Mouse (Mus musculus) limb, embryonic 10.5 days (tissue): ENCODE measurements around the gene Rassf8. TPM values are rescaled to one million over a fixed set of nuclear protein-coding genes. Genes with fewer than 3 reads are reported as not detected.

Source experiments
- DNase-seq: peaks from one replicate; pipeline ENCODE4 v3.0.0-alpha.2; 2017; ENCODE audit warnings: low spot score
- H3K27ac ChIP-seq: fragments of 300-500 bp; sonication (generic); 2 replicates; pipeline ENCODE4 v1.5.1; 2016; ENCODE audit warnings: mild to moderate bottlenecking
- H3K27me3 ChIP-seq: fragments of 300-500 bp; sonication (generic); 2 replicates; pipeline ENCODE4 v1.6.1; 2016; ENCODE audit warnings: low read depth, mild to moderate bottlenecking; ENCODE audit not compliant: poor library complexity, severe bottlenecking
- H3K36me3 ChIP-seq: fragments of 300-500 bp; sonication (generic); 2 replicates; pipeline ENCODE4 v1.6.1; 2016; ENCODE audit warnings: mild to moderate bottlenecking, moderate library complexity
- H3K4me1 ChIP-seq: fragments of 300-500 bp; sonication (generic); 2 replicates; pipeline ENCODE4 v1.6.1; 2016
- H3K4me3 ChIP-seq: fragments of 300-500 bp; sonication (generic); 2 replicates; pipeline ENCODE4 v1.5.1; 2016; ENCODE audit warnings: mild to moderate bottlenecking, moderate library complexity
- H3K9me3 ChIP-seq: fragments of 300-500 bp; sonication (generic); replicated peaks from 2 replicates; pipeline ENCODE4 v1.6.1; 2016; ENCODE audit warnings: mild to moderate bottlenecking
- WGBS: fragments of 180-500 bp; shearing (Covaris S2); methylation state at CpG from one replicate; pipeline ENCODE4 v1.1.7; 2016; 5-methylcytosine and 5-hydroxymethylcytosine counted together
- polyA plus RNA-seq: library from polyadenylated mRNA; unstranded; fragments of >200 nt; fragmentation: Nextera tagmentation; extraction: Ambion mirVana; gene quantifications from 2 replicates; pipeline ENCODE4 v1.2.1, GENCODE M21; 2016

Gene Rassf8
- polyA plus RNA-seq, 1 experiment from 2014 or later: 6.4 TPM

- H3K27ac ChIP-seq: no peak overlapping the region
- peaks cover 8% of the 10 kb centered on the region; the same call in 1 of the 2 replicates for H3K4me1 ChIP-seq
- no peaks in the 10 kb centered on the region for H3K27me3 ChIP-seq
- H3K4me3 ChIP-seq: no peak overlapping the region
- WGBS: 58% methylated on average over 6 of the region's 6 CpGs
- no peak for DNase-seq
- H3K36me3 ChIP-seq: peaks cover 16% of the 10 kb centered on the region
- no peaks in the 10 kb centered on the region for H3K9me3 ChIP-seq
These were observed 76.6 kb downstream of the Rassf8 start for GRCm38 (mm10) chr6:145823103-145823502.

- Histone ChIP-seq H3K4me3 (no peak overlapping the region), H3K4me1 (peaks cover 8% of the 10 kb centered on the region; the same call in 1 of the 2 replicates), H3K36me3 (peaks cover 12% of the 10 kb centered on the region), H3K27ac (no peak overlapping the region), H3K9me3 (no peaks in the 10 kb centered on the region), H3K27me3 (no peaks in the 10 kb centered on the region)
- WGBS: 61% methylated on average over 5 of the region's 5 CpGs
- no peak for DNase-seq
These were observed 77.2 kb downstream of the Rassf8 start for GRCm38 (mm10) chr6:145823588-145824234.

GRCm38 (mm10) chr6:145826305-145826704, 79.8 kb downstream of the Rassf8 start:
- WGBS: 94% methylated on average over 4 of the region's 4 CpGs
- DNase-seq: no peak

GRCm38 (mm10) chr6:145829062-145829835, 82.7 kb downstream of the Rassf8 start:
- peaks cover 6% of the 10 kb centered on the region; the same call in 1 of the 2 replicates for H3K27me3 ChIP-seq
- H3K36me3 ChIP-seq: peaks cover 8% of the 10 kb centered on the region
- H3K4me1 ChIP-seq: no peaks in the 10 kb centered on the region
- H3K4me3 ChIP-seq: no peak overlapping the region
- no peak for DNase-seq
- no peaks in the 10 kb centered on the region for H3K9me3 ChIP-seq
- 76% methylated on average over 16 of the region's 16 CpGs for WGBS
- no peak overlapping the region for H3K27ac ChIP-seq

More at GRCm38 (mm10) chr6:145826305-145826704, 79.8 kb downstream of the Rassf8 start:
- Histone ChIP-seq H3K9me3 (no peaks in the 10 kb centered on the region), H3K36me3 (peaks cover 8% of the 10 kb centered on the region), H3K4me1 (peaks cover 8% of the 10 kb centered on the region; the same call in 1 of the 2 replicates), H3K27me3 (peaks cover 6% of the 10 kb centered on the region; the same call in 1 of the 2 replicates), H3K27ac (no peak overlapping the region), H3K4me3 (no peak overlapping the region)

GRCm38 (mm10) chr6:145830117-145830516, 83.6 kb downstream of the Rassf8 start:
- H3K36me3 ChIP-seq: peaks cover 3% of the 10 kb centered on the region
- no peaks in the 10 kb centered on the region for H3K9me3 ChIP-seq
- peaks cover 6% of the 10 kb centered on the region; the same call in 1 of the 2 replicates for H3K27me3 ChIP-seq
- 18% methylated on average over 8 of the region's 8 CpGs for WGBS
- no peaks in the 10 kb centered on the region for H3K4me1 ChIP-seq
- no peak overlapping the region for H3K4me3 ChIP-seq
- no peak overlapping the region for H3K27ac ChIP-seq
- peak; percentile 72 for DNase-seq

- H3K4me3 ChIP-seq: no peak overlapping the region
- 63% methylated on average over 9 of the region's 9 CpGs for WGBS
These were observed 84.1 kb downstream of the Rassf8 start for GRCm38 (mm10) chr6:145830617-145831016.

GRCm38 (mm10) chr6:145832927-145833326, 86.4 kb downstream of the Rassf8 start:
- H3K4me3 ChIP-seq: no peak overlapping the region
- peaks cover 6% of the 10 kb centered on the region; the same call in 1 of the 2 replicates for H3K27me3 ChIP-seq
- H3K4me1 ChIP-seq: no peaks in the 10 kb centered on the region
- no peak overlapping the region for H3K27ac ChIP-seq
- 84% methylated on average over 8 of the region's 8 CpGs for WGBS
- no peaks in the 10 kb centered on the region for H3K9me3 ChIP-seq
- H3K36me3 ChIP-seq: no peaks in the 10 kb centered on the region
- no peak for DNase-seq

More at GRCm38 (mm10) chr6:145830617-145831016, 84.1 kb downstream of the Rassf8 start:
- Histone ChIP-seq H3K27me3 (peaks cover 6% of the 10 kb centered on the region; the same call in 1 of the 2 replicates), H3K27ac (no peak overlapping the region), H3K4me1 (no peaks in the 10 kb centered on the region), H3K36me3 (no peaks in the 10 kb centered on the region), H3K9me3 (no peaks in the 10 kb centered on the region)
- no peak for DNase-seq

GRCm38 (mm10) chr6:145835359-145835758, 88.8 kb downstream of the Rassf8 start:
- Histone ChIP-seq H3K4me1 (no peaks in the 10 kb centered on the region), H3K27ac (no peak overlapping the region), H3K27me3 (peaks cover 6% of the 10 kb centered on the region; the same call in 1 of the 2 replicates), H3K4me3 (no peak overlapping the region), H3K36me3 (no peaks in the 10 kb centered on the region), H3K9me3 (no peaks in the 10 kb centered on the region)
- no peak for DNase-seq
- 51% methylated on average over 6 of the region's 6 CpGs for WGBS

GRCm38 (mm10) chr6:145845611-145846010, 99.1 kb downstream of the Rassf8 start:
- no peak for DNase-seq
- Histone ChIP-seq H3K9me3 (no peaks in the 10 kb centered on the region), H3K36me3 (no peaks in the 10 kb centered on the region), H3K4me1 (no peaks in the 10 kb centered on the region), H3K4me3 (no peak overlapping the region), H3K27ac (no peak overlapping the region), H3K27me3 (no peaks in the 10 kb centered on the region)
- WGBS: 84% methylated on average over 5 of the region's 5 CpGs

GRCm38 (mm10) chr6:145846076-145846475, 99.5 kb downstream of the Rassf8 start:
- H3K36me3 ChIP-seq: no peaks in the 10 kb centered on the region
- H3K4me3 ChIP-seq: no peak overlapping the region
- 81% methylated on average over 1 of the region's 1 CpGs for whole genome bisulfite sequencing
- no peak for DNase-seq
- no peaks in the 10 kb centered on the region for H3K4me1 ChIP-seq
- no peaks in the 10 kb centered on the region for H3K27me3 ChIP-seq
- no peak overlapping the region for H3K27ac ChIP-seq
- H3K9me3 ChIP-seq: no peaks in the 10 kb centered on the region

GRCm38 (mm10) chr6:145846948-145847347, 100.4 kb downstream of the Rassf8 start:
- Histone ChIP-seq H3K4me1 (no peaks in the 10 kb centered on the region), H3K27me3 (no peaks in the 10 kb centered on the region), H3K36me3 (no peaks in the 10 kb centered on the region), H3K27ac (no peak overlapping the region), H3K4me3 (no peak overlapping the region), H3K9me3 (no peaks in the 10 kb centered on the region)
- 87% methylated on average over 6 of the region's 6 CpGs for WGBS
- no peak for DNase-seq

- Histone ChIP-seq H3K36me3 (no peaks in the 10 kb centered on the region), H3K4me3 (no peak overlapping the region), H3K27ac (no peak overlapping the region), H3K4me1 (no peaks in the 10 kb centered on the region), H3K9me3 (no peaks in the 10 kb centered on the region), H3K27me3 (no peaks in the 10 kb centered on the region)
- 92% methylated on average over 8 of the region's 8 CpGs for WGBS
- DNase-seq: no peak
These were observed 101.1 kb downstream of the Rassf8 start for GRCm38 (mm10) chr6:145847661-145848060.

- Histone ChIP-seq H3K27me3 (no peaks in the 10 kb centered on the region), H3K27ac (no peak overlapping the region), H3K36me3 (no peaks in the 10 kb centered on the region), H3K4me3 (no peak overlapping the region), H3K4me1 (peaks cover 13% of the 10 kb centered on the region), H3K9me3 (no peaks in the 10 kb centered on the region)
- no peak for DNase-seq
- 60% methylated on average over 2 of the region's 2 CpGs for WGBS
These were observed 104.2 kb downstream of the Rassf8 start for GRCm38 (mm10) chr6:145850789-145851188.
